Mouse (Mus musculus) adrenal gland, adult 18-20 months (tissue): ENCODE data around the gene 4930558C23Rik. TPM values are rescaled to one million over a fixed set of nuclear protein-coding genes. Genes with fewer than 3 reads are reported as not detected.
"Not testable (repeated sequence)": the region's sequence is repeated elsewhere in the genome, so short reads cannot be mapped to it uniquely, and the experiment has no call there.

ENCODE experiments used
- DNase-seq, 2 experiments: peaks; one replicate each; pipeline ENCODE4 v3.0.0; 2021 to 2022; ENCODE audit warnings: low spot score in 2 of 2
- long read RNA-seq, 2 experiments: library from polyadenylated mRNA; stranded (forward); transcript quantifications; one replicate each; pipeline ENCODE4 v2.0.0; 2021
- total RNA-seq, 2 experiments: library from RNA; stranded (reverse); gene quantifications; 1 replicate in 1 of 2; 2 replicates in 1 of 2; pipeline ENCODE4 v1.2.3; 2021

The 4930558C23Rik gene
- not detected for total RNA-seq
- long read RNA-seq, experiment 1: 0 reads
- long read RNA-seq, experiment 2: 0 reads

GRCm38 (mm10) chr3:95402741-95403140 lies at the start of gene 4930558C23Rik:
Gene 4930558C23Rik, minus strand, starts transcription at chr3:95402841.
- DNase-seq: no peak

GRCm38 (mm10) chr3:95450915-95451314 lies 48.3 kb upstream of the 4930558C23Rik start:
- DNase-seq: no peak

- no peak for DNase-seq
Observed at GRCm38 (mm10) chr3:95450408-95450807, 47.8 kb upstream of the 4930558C23Rik start.

- no peak for DNase-seq
Observed at GRCm38 (mm10) chr3:95445311-95445710, 42.7 kb upstream of the 4930558C23Rik start.

- no peak for DNase-seq
Observed at GRCm38 (mm10) chr3:95442406-95443117, 39.9 kb upstream of the 4930558C23Rik start.

- DNase-seq: no peak
Observed at GRCm38 (mm10) chr3:95439670-95440069, 37.0 kb upstream of the 4930558C23Rik start.

- DNase-seq: not testable (repeated sequence)
Observed at GRCm38 (mm10) chr3:95438636-95439035, 36.0 kb upstream of the 4930558C23Rik start.

GRCm38 (mm10) chr3:95435561-95435960 lies 32.9 kb upstream of the 4930558C23Rik start:
- no peak for DNase-seq

GRCm38 (mm10) chr3:95434983-95435370 lies 32.3 kb upstream of the 4930558C23Rik start:
- DNase-seq: peak in 1 of 2 experiments; percentile 29

- peak; percentile 80 to 84 for DNase-seq
Observed at GRCm38 (mm10) chr3:95434136-95434982, 31.7 kb upstream of the 4930558C23Rik start, which contains the start of gene Arnt. Gene Arnt, plus strand, starts transcription at chr3:95434388.

- DNase-seq: no peak
Observed at GRCm38 (mm10) chr3:95433301-95433915, 30.8 kb upstream of the 4930558C23Rik start.

- not testable (repeated sequence) for DNase-seq
Observed at GRCm38 (mm10) chr3:95428423-95428822, 25.8 kb upstream of the 4930558C23Rik start.

- DNase-seq: peak in 1 of 2 experiments; percentile 30
Observed at GRCm38 (mm10) chr3:95427891-95428238, 25.2 kb upstream of the 4930558C23Rik start.

- not testable (repeated sequence) for DNase-seq
Observed at GRCm38 (mm10) chr3:95427117-95427890, 24.7 kb upstream of the 4930558C23Rik start.

GRCm38 (mm10) chr3:95426476-95426875 lies 23.8 kb upstream of the 4930558C23Rik start:
- not testable (repeated sequence) for DNase-seq

GRCm38 (mm10) chr3:95417866-95418265 lies 15.2 kb upstream of the 4930558C23Rik start:
- no peak for DNase-seq

- no peak for DNase-seq
Observed at GRCm38 (mm10) chr3:95412268-95412667, 9.6 kb upstream of the 4930558C23Rik start.

GRCm38 (mm10) chr3:95408852-95409251 lies 6.2 kb upstream of the 4930558C23Rik start:
- DNase-seq: no peak

GRCm38 (mm10) chr3:95407728-95408127 lies 5.1 kb upstream of the 4930558C23Rik start:
- DNase-seq: no peak

GRCm38 (mm10) chr3:95394385-95394784 lies 8.3 kb downstream of the 4930558C23Rik start:
- no peak for DNase-seq
